Mouse (Mus musculus) frontal cortex, postnatal 14 days (tissue): ENCODE results near the gene Tnk1.
A peak's percentile ranks its signal among the peaks of the same experiment; 100 is the strongest.
"Not testable (repeated sequence)": the region's sequence is repeated elsewhere in the genome, so short reads cannot be mapped to it uniquely, and the experiment has no call there.

Experiments
- DNase-seq, 2 experiments: peaks; one replicate each; pipeline ENCODE4 v3.0.0; 2022; ENCODE audit warnings: low spot score in 2 of 2

The Tnk1 gene

DNA sequence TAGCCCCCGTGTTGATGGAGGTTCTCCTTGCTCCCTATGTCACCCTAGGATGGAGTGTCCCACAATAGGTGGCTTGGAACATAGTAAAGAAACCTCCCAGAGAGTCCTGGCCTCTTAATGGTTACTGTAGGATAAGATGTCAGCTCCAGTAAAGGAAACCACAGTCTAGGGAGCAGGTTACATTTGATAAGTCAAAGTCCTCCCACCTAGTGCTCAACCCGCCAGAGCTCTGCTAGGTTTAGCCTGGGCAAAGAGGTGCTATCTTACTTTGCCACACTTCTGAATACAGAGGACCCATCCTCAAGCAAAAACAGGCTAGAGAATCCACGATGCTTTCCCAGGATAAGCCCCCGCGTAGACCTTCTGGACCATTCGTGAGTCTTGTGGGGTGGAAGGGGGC lies 20.4 kb upstream of the Tnk1 start:
- no peak for DNase-seq

DNA sequence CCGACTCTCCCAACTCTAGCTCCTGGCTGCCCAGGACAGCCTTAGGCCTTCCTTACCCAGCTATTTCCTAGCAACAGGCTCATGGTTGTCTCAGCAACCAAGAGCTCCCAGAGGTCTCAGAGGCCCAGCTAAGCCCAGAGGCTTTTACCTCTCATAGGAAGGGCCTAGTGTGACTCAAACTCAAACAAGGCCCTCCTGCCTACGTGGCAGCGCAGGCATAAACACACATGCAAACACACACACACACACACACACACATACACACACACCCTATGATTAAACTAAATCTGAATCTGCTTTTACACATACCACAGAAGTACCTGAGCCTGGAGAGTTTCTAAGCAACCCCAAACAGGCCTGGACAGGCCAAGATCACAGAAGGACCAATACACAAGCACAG lies 19.9 kb upstream of the Tnk1 start:
- DNase-seq = no peak

DNA sequence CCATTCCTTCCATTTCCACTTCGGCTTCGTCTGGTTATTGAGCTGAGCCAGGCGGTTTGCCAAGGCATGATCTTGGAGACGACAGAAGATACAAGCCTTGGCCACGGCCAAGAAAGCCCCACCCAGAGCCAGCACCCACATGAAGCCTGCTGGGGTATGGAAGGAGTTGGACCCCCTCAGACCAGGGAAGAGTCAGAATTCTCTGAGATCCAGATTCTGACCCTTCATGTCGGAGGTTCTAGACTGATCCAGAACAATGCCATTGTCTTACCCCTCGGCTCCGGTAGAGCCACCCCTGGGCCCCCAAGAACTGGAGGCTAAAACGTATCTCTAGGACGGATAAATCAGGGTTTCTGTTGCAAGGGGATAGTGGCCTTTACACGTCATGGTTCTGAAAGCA lies 19.3 kb upstream of the Tnk1 start, which contains the start of gene Tmem95:
Gene Tmem95 (minus strand): TSS at position 141 of the 400 bp plus-strand sequence.
- DNase-seq = no peak

DNA sequence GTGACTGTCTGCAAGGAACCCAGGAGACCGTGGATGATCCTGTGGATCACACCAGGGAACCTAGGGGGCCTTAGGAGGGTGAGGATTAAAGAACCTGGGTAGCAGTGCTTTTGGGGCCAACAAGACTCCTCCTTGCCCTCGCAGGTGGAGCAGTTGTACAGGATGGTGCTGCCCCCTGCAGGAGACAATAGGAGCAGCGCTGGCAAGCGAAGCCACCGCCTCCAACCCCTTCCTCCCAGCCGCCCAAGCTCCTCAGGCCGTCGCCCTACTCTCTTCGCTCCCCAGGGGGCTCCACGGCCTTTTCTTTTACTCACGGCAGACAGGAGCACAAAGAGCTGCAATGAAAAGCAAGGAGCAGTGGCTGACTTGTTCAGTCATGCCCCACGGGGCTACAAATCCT lies 18.3 kb upstream of the Tnk1 start:
- peak; percentile 61 to 68 for DNase-seq

DNA sequence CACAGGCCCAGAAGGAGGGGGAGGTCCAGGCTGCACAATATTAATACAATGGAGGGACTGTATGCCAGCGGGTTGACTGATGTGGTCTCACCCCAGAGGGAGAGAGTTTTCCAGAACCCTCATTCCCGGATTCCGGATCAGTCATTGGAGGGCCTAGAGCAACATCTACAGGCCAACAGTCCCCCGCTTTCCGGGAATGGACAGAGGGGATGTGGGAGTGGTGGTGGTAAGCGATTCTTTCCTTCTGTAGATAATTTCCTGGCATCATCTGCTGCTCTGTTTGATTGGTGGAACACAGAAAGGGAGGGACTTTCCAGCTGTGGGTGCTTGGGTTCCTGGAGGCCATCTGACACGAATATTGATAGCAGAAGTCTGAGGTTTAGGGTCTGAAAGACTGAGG lies 17.7 kb upstream of the Tnk1 start:
- DNase-seq = no peak

DNA sequence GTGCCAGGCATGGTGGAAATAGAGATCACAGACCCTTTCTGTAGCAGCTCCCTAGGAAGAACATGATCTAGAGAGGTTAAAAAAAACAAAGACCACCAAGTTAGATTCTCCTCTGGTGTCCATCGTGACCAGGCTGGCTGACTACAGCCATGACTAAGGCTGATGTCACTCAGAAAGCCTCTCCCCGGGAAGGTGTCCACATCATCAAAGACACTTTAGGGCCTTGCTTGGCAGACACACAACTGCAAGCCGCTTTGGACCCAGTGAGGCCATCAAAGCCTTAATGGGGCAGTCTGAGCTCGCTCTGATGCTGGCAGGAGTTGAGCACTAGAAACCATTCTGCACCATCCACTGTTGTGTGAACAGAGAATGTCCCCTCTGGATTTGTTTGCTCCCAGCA lies 13.9 kb upstream of the Tnk1 start:
- no peak for DNase-seq

DNA sequence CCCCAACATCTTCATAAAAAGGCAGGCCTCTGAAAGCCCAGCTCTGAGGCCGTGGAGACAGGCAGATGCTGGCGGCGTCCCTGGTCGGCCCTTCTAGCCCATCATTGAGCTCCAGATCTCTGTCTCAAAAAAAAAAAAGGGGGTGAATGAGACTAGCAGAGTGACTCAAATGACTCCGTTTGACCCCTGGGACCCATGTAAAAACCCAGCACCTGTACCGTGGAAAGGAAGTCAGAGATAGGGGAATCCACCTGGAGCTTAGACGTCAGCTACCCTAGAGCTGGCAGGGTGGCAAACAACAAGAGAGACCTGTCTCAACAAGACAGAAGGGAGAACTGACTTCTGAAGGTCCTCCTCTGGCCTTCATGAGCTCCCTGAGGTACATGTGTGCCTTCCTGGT lies 13.3 kb upstream of the Tnk1 start:
- no peak for DNase-seq

DNA sequence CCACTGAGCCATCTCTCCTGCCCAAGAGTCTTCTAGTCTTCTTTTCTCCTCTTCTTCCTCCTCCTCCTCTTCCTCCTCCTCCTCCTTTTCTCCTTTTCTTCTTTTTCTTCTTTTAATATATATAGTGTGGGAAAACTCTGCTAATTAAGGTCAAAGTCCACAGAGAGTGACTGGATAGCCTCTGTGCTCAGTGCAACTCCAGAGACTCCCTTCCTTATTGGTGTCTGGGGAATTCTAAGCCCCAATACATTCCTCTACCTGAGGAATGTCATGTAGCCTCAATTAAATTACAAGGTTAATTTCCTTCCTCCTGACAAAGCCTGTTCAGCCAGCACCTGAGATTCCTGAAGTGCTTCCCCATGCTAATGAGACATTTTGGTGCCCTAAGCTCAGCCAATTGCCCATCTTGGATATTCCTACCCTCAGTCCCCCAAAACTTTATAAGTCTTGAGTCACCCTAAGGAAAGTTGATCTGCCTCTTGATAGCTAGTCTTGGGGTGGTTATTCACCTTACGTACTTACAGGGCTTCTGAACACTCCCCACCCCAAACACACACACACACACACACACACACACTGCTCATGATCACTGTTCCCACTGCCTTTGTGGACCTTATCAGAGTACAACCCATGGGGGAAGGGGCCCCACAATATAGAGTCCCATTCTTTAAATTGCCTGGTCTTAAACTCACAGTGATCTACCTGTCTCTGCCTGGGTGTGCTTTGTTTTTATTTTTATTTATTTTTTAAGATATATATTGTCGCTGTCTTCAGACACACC lies 11.9 kb upstream of the Tnk1 start:
- DNase-seq = no peak

DNA sequence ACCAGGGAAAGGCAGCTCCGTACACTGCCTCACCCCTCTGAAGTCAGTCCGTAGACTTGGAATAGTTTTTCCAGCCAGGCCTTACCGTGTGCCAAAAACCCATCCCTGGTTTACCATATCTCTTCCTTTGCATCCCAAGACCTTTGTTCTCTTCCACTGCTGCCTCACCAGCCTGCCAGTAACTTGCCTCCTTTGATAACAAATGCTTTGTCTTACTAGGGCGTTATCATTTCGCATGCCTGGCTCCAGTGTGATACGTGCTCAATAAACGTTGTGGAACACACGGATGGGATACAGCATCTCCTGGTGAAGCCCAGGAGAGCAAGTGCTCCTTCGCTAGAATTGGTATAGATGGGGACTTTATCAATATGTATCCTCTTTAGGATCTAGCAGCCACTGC lies 8.8 kb upstream of the Tnk1 start:
- no peak for DNase-seq

DNA sequence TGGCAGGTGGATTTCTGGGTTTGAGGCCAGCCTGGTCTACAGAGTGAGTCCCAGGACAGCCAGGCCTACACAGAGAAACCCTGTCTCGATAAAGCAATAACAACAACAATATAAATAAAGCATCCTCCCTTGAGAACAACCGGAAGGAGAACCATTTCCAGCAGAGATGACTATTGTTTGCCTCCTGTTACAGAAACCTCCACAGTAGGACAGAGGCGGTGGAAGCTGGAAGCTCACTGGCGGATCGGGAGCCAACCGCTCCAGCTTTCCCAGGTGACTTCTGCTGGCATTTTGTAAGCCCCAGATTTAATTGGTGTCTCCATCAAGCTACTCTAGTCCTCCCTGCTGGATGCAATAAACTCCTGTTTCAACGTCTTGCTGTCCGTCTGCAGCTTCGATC lies 7.0 kb upstream of the Tnk1 start:
- no peak for DNase-seq

DNA sequence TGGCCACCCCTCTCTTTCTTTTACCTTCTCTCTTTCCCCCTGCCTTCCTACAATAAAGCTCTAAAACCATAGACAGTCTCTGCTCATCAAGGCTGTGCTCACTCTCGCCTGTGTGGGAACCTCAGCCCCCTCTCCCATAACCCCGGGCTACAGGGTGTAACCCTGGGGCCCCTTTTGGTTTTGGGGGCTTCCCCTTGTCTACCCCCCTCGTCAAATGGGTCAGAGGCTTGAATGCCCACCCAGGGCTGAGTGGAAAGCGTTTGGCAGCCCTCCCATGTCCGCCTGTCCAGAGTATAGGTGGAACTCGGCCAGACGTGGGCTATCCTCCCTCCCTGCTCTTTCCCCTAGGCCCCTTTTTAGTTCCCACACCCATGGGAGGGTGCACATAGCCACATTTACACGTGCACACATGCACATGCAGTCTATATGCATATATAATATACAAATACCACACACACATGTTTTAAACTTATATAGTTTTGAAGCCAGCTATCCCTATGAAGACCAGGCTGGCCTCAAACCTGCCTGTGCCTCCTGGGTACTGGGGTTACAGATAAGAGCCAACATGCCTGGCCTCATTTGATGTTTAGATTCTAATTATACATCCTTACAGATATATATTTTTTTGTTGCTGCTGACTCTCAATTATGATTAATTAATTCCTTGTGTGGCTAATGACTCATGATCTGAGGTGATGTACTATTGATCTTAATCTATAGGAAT lies 5.8 kb upstream of the Tnk1 start:
- no peak for DNase-seq

DNA sequence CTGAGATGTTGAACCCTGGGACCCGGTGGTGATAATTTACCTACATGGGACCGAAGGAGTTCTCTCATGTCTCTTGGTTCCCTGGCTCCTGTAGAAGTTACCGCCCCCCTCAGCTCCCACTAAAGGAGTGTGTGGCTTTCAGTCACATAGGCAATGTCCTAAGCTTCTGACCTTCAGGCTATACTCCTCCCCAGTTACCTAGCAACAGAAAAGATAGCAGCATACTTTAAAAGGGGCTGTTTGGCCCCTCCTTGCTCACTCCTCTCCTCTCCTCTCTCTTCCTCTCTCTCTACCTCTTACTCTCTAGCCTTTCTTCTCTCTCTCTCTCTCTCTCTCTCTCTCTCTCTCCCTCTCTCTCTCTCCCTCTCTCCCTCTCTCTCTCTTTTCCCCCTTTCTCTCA lies 5.2 kb upstream of the Tnk1 start:
- DNase-seq = not testable (repeated sequence)

DNA sequence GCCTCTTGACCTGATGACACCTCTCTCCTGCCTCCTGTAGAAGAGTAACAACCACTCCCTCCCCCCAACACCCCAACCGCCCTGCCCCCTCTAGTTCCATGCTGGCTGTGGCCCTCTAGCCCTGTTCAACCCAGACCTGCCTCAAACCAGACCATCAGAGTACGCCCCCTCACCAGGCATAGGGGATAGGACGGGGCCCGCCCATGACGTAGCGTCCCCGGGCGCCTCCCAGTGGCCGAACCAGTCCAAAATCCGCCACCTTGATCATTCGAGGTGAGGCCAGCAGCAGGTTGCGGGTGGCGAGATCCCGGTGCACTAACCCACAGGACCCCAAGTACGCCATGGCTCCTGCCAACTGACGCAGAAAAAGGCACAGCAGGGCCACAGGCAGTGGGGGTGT lies 3.2 kb downstream of the Tnk1 start:
- no peak for DNase-seq

DNA sequence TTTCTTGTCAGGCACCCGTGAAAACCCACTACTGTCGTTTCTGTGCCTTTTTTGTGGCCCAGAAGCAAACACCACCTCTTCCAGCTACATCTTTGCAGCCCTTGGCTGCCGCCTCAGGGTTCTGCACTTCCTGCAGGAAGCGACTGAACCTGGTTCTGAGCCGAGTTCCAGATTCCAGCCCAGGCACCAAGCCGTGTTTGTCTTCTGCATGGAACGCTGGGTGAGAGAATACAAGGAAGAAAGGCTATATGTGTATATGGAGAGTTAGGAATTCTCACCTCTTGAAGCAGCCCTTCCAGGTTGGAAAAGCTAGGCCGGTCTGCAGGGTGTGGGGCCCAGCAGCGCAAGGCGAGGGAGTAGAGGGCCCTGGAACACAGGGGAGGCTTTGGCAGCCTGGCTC lies 3.9 kb downstream of the Tnk1 start:
- DNase-seq = no peak

DNA sequence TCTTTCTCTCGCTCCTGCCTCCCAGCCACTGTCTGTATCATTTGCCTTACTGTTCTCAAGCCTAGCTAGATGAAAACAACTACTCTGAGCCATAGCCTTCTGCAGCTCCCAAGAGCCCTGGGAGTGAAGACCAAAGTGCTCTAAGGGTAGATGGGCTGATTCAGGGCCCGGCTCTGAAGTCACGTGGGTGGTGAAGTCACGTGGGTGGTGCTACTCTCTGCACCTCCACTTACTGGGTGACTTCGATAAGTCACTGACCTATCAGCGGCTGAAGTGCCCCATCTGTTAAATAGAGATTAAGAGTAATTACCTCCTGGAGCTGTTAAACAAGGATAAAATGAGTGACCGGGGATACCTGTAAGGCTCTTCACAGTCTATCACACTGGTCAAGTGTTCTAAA lies 4.5 kb downstream of the Tnk1 start:
- DNase-seq = no peak

DNA sequence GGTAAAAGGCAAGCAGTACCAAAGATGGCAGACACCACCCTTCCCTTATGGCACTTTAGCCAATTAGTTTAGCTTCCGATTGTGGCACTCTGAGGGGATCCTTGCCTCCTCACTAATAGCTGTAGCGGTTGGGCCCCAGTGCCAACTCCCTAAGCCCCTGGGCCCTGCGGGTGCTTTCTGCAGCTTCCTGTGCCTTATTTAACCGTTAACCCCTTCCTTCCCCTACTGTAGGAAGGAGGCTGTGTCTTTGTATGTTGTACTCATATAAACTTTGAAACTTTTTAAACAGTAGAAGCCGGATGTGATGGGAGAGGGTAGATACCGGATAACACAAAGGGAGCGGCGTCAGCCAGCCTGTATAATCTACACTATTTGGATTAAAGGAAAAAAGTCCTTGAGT lies 7.8 kb downstream of the Tnk1 start:
- no peak for DNase-seq

DNA sequence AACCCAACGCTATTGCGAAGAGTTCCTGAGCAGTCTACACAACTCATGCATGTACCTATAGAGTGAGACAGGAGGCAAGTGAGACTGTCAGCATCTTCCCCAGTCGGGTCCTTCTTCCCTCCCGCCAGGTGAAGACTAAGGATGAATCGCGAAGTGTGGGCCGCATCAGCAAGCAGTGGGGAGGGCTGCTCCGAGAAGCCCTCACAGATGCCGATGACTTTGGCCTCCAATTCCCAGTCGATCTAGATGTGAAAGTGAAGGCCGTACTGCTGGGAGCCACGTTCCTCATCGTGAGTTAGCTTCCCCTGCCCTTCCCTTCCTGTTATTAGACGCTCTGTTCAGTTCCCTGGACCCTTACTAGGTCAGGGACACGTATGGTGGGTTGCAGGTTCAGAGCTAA lies 8.6 kb downstream of the Tnk1 start:
- DNase-seq = no peak

DNA sequence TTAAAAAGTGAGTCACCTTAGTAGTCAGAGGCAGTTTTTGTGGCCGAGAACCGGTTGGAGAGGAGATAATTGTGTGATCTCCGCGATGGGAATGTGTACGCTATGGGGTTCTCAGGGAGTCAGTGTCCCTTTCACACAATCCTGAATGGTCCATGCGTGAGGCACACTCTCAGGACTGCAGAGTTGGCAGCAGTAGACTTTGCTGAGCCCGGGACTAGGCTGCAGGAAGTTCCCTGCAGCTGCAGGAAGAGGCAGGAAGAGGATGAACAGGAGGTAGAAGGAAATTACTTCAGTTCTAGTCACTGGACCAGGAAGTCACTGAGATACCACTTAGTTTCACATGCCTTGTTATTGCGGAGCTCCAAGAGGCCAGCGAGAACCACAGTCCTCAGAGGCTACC lies 9.4 kb downstream of the Tnk1 start:
- no peak for DNase-seq

DNA sequence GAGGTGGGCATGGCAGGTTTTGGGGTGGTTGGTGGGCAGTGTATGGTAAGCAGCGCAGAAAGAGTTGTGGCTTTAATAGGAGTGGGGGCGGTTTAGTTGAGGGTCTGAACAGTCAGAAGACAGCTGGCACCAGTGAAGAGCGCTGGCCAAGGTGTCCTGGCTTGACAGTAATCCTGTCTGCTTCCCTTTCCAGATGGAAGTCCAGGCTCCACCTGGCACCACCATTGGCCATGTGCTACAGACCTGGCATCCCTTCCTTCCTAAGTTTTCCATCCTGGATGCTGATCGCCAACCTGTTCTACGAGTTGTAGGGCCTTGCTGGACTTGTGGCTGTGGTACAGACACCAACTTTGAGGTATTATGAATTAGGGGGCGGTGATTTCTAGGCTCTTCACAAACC lies 10.5 kb downstream of the Tnk1 start:
- no peak for DNase-seq

DNA sequence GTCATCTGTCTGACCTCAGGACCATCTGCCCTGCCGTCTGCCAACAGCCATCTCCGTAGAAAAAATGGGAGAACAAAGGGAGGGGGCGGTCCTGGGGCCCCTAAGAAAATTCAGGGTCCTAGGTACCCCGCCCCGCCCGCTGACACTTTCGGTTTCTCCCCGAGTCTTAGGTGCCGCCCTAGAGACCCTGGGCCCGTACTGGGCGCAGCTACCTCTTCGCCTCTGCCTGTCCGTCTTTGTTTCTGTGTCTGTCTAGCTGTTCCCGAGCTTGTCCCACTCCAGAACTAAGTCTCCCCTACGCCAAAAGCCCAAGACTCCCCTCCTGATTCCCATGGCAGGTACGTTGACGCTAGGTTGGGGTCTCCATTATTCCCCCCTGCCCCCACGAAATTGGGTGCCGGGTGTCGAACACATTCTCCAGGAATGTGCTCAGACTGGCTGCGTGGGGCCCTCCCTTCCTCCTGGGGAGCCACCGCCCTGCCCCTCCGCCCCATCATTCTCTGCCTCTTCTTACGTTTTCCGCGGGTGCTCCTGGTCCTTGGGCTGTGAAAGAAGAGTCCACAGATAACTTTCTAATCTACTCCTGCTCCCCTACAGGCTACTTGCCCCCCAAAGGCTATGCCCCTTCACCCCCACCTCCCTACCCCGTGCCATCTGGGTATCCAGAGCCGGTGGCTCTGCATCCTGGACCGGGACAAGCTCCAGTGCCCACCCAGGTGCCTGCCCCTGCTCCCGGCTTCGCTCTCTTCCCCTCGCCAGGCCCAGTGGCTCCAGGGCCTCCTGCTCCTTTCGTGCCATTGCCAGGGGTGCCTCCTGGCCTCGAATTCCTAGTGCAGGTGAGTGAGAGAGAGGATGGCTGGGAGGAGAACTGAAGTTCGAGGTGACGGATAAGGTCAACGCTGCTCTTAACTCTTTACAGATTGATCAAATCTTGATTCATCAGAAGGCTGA lies 11.5 kb downstream of the Tnk1 start:
- DNase-seq = no peak

DNA sequence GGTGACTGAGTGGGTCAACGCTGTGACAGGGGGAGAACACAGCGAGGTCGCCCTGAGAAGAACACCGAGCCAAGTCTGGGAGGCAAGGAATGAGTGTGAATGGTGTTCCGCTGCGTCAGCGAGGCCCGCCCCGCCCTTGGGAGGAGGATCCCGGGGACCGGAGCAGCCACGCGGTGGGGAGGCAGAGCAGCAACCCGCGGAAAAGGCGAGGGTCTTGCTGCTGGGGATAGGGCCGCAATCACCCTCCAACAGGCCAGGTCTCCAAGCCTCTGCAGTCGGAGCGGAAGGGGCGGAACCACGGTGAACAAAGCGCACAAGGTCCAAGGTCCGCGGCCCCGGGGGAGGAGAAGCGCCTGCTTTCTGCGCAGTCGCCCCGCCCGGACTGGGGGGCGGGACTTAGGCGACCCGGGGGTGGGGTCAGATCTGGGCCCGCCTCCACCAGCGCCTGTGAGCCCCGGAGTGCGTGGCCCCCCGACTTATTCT lies 12.3 kb downstream of the Tnk1 start, which contains the start of gene Plscr3:
Gene Plscr3 (plus strand): TSS at position 179 of the 483 bp plus-strand sequence.
- DNase-seq = peak; percentile 80 to 83

DNA sequence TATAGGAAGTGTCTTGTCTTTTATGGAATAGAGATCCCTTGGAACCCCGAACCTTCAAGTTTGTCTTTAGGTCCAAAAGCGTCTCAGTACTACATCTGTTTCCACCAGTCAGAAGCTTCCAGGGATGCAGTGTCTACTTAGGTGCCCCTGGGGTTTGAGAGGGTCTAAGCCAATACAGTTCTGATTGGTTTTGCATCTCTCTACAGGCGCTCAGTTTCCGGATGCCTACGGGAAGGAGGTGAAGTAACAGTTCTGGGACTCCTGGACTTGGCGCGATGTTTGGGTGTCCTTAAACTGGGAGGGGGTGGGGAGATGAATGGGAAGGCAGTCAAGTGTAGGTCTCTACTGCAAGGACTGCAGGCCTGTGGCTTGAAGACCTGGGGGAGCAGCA lies 19.8 kb downstream of the Tnk1 start:
- DNase-seq = no peak
